Mouse (Mus musculus) forebrain, embryonic 13.5 days (tissue): ENCODE measurements around the gene Mettl7a2. TPM values are rescaled to one million over a fixed set of nuclear protein-coding genes. Genes with fewer than 3 reads are reported as not detected.
"Not testable (repeated sequence)": the region's sequence is repeated elsewhere in the genome, so short reads cannot be mapped to it uniquely, and the experiment has no call there.

Experiments
- ATAC-seq: fragments of 200-750 bp; cut with Nextera tagmentation; 2 replicates; pipeline ENCODE4 v1.8.0; 2017
- H3K27ac ChIP-seq: fragments of 300-500 bp; sonication (generic); 2 replicates; pipeline ENCODE4 v1.5.1; 2015; ENCODE audit warnings: inconsistent platforms, mild to moderate bottlenecking, moderate library complexity
- H3K27me3 ChIP-seq: fragments of 300-500 bp; sonication (generic); 2 replicates; pipeline ENCODE4 v1.6.1; 2015; ENCODE audit warnings: mild to moderate bottlenecking, inconsistent platforms
- H3K36me3 ChIP-seq: fragments of 300-500 bp; sonication (generic); 2 replicates; pipeline ENCODE4 v1.6.1; 2015; ENCODE audit warnings: mild to moderate bottlenecking, inconsistent platforms; ENCODE audit not compliant: poor library complexity, severe bottlenecking
- H3K4me1 ChIP-seq: fragments of 300-500 bp; sonication (generic); 2 replicates; pipeline ENCODE4 v1.6.1; 2015; ENCODE audit warnings: inconsistent platforms
- H3K4me2 ChIP-seq: fragments of 300-500 bp; sonication (generic); 2 replicates; pipeline ENCODE4 v1.6.1; 2015; ENCODE audit warnings: inconsistent platforms, mild to moderate bottlenecking, moderate library complexity
- H3K4me3 ChIP-seq: fragments of 300-500 bp; sonication (generic); 2 replicates; pipeline ENCODE4 v1.5.1; 2015; ENCODE audit warnings: mild to moderate bottlenecking, inconsistent platforms
- H3K9ac ChIP-seq: fragments of 300-500 bp; sonication (generic); 2 replicates; pipeline ENCODE4 v1.6.1; 2015; ENCODE audit warnings: mild to moderate bottlenecking, inconsistent platforms
- H3K9me3 ChIP-seq: fragments of 300-500 bp; sonication (generic); replicated peaks from 2 replicates; pipeline ENCODE4 v1.6.1; 2016; ENCODE audit warnings: inconsistent platforms
- WGBS: fragments of 180-500 bp; shearing (Covaris S2); methylation state at CpG from one replicate; pipeline ENCODE4 v1.1.7; 2015; 5-methylcytosine and 5-hydroxymethylcytosine counted together
- polyA plus RNA-seq: library from polyadenylated mRNA; unstranded; fragments of >200 nt; fragmentation: Nextera tagmentation; extraction: Ambion mirVana; gene quantifications from 2 replicates; pipeline ENCODE4 v1.2.1, GENCODE M21; 2015

Gene Mettl7a2
- not detected in 2 replicates for polyA plus RNA-seq

DNA sequence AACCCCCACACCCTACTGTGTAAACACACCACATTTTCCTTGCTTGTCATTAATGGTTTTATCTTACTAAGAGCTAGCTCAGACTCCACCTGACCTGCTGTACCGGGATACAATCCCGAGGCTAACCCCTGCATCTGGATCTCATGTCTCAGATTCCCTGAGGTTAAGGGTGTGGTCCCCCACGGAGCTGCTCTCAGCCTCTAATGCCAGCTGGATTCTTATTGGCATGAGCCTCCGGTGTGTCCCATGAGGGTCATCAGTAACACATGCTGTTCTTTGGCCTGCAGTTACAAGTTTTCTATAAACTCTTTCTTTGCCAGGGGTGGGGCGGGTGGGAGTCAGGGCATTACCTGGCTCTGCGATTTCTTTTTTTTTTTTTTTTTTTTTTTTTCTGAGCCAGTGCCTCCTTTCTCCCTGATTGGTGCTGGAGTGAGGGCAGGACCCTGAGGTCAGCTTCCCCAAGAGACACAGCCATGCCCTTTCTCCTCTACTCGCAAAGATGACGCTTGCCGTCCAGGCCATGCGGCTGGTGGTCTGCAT, at the start of gene Mettl7a2, which contains the start of gene Methig1:
Gene Mettl7a2 (plus strand): TSS at position 490 of the 540 bp plus-strand sequence.
Gene Methig1 (plus strand): TSS at position 439 of the 540 bp plus-strand sequence.
- Histone ChIP-seq H3K27ac (no peak within 1 kb of the TSS), H3K4me1 (no peaks in the 10 kb centered on the region), H3K9me3 (no peaks in the 10 kb centered on the region), H3K4me2 (no peak within 1 kb of the TSS), H3K36me3 (no peaks in the 10 kb centered on the region), H3K9ac (no peak within 1 kb of the TSS), H3K4me3 (no peak within 1 kb of the TSS), H3K27me3 (no peaks in the 10 kb centered on the region)
- no peak for ATAC-seq
- 91% methylated on average over 9 of the region's 10 CpGs for WGBS

DNA sequence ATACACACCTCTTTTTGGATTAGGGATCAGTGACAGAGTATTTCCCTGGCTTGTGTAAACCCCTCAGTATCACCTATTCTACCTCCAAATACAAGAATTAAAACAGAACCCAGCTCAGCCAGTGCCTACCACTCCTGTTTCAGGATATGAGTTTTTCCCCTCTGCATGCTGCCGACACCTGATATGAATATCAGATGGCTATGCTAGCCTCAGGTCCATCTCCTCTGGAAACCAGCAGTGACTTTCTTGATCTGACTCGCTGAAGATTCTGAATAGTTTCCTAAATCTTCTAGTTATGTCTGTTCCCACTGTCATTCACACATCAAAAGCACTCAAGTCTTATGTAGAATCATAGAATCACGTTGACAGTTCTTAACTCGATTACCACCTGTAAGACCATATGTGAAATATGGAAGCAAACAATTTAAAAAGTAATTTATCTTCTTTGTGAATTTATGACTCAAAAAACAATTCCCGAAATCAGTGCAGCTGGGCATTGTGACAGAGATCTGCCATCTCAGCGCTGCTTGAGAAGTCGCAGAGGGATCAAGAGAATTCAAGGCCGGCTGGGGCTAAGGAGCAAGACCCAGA, 49.5 kb upstream of the Mettl7a2 start:
- Histone ChIP-seq H3K4me1 (peaks cover 13% of the 10 kb centered on the region; the same call in 1 of the 2 replicates), H3K27me3 (no peaks in the 10 kb centered on the region), H3K36me3 (no peaks in the 10 kb centered on the region), H3K9me3 (no peaks in the 10 kb centered on the region), H3K4me3 (peak overlapping the region; percentile 48), H3K9ac (peak overlapping the region; percentile 75; the same call in 1 of the 2 replicates), H3K4me2 (peak overlapping the region; percentile 72), H3K27ac (peak overlapping the region; percentile 80; the same call in 1 of the 2 replicates)
- no peak for ATAC-seq
- 55% methylated on average over 8 of the region's 8 CpGs for WGBS

DNA sequence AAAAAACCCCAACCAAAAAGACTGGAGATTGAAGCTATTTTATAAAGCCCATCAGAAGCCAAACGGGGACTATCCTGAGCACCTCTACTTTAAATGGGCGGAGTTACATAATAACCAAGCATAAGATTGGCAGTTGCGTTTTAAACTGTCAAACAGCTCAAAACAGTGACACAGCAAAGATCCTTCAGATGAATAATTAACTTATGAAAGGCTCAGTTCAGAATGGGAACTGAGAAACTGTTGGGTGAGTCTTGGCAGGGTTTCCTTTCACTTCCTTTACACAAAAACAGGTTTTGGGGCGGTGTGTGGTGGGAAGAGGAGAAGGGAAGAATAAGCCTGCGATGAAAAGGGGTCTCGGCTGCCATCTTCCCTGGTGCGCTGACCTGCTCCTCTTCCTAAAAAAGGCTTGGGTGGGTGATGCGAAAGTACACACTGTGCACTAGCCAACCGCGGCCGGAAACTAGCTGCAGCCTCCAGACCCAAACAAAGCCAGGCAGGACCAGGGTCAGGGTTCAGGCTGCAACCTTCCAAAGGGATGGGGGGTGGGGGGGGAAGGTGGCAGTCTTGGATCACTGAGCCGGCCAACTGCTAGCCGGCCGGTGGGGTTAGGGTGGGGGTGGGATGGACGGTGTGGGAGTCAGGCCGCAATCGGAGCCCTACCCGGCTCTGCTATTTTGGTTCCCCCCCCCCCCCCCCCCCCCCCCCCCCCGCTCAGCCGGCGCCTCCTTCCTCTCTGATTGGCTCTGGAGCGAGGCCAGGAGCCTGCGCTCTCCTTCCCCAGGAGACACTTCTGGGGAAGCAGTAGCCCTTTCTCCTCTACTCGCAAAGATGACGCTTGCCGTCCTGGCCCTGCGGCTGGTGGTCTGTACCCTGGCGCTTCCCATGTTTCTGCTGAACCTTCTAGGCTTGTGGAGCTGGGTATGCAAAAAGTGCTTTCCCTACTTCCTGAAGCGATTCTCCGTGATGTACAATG, 48.7 kb upstream of the Mettl7a2 start, which contains the start of gene Mettl7a1:
Gene Mettl7a1 (plus strand): TSS at position 122 of the 973 bp plus-strand sequence.
- Histone ChIP-seq H3K9ac (peak within 1 kb of the TSS; percentile 75), H3K27ac (peak within 1 kb of the TSS; percentile 80), H3K27me3 (no peaks in the 10 kb centered on the region), H3K36me3 (no peaks in the 10 kb centered on the region), H3K9me3 (no peaks in the 10 kb centered on the region), H3K4me3 (peak within 1 kb of the TSS; percentile 48), H3K4me2 (peak within 1 kb of the TSS; percentile 72), H3K4me1 (peaks cover 13% of the 10 kb centered on the region; the same call in 1 of the 2 replicates)
- 1% methylated on average over 25 of the region's 30 CpGs for WGBS
- ATAC-seq, result peak; percentile 84

DNA sequence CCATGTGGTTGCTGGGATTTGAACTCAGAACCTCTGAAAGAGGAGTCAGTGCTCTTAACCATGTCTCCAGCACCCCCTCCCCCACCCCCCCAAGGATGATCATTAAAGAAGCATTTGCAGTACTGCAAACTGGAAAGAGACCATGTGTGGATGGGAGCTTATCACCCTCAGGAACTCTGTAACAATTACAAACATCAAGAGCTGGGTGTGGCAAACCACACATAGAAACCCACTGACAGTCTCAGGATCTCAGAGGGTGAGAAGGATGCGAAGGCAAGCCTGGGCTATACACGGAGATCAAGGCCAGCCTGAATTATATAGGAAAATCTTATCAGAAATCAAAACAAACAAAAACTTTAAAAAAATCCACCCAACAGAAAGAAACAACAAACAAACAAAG, 46.8 kb upstream of the Mettl7a2 start:
- H3K4me2 ChIP-seq, result no peak overlapping the region
- no peaks in the 10 kb centered on the region for H3K36me3 ChIP-seq
- no peak overlapping the region for H3K27ac ChIP-seq
- no peak overlapping the region for H3K9ac ChIP-seq
- ATAC-seq, result no peak
- H3K4me1 ChIP-seq, result peaks cover 13% of the 10 kb centered on the region; the same call in 1 of the 2 replicates
- no peaks in the 10 kb centered on the region for H3K27me3 ChIP-seq
- H3K4me3 ChIP-seq, result no peak overlapping the region
- H3K9me3 ChIP-seq, result no peaks in the 10 kb centered on the region
- 88% methylated on average over 2 of the region's 2 CpGs for WGBS

DNA sequence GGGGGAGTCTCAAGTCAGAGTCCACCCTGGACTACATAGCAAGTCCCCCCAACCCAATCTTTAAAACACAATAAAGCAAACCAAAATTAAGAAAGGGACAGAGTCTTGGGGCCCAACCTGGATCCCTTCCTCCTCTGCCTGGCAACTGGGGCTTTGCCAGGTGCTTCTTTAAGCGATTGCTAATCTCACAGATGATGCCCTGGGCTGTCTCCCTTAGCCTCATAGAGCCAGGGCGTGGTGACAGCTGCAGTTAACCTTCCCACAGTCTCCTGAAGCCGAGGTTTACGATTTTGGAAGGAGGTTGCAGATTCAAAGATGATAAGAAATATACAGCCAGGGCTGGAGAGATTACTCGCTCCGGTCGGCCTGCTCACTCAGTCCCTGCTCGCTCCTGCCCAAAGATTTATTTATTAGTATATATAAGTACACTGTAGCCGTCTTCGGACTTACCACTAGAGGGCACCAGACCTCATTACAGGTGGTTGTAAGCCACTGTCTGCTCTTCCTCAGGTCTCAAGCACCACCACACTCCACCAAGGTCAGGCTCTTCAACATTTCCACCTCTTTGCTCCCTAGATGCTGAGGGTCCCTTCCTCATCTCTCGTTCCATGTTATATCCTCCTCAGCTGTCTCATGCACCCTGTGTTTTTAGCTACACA, 45.4 kb upstream of the Mettl7a2 start:
- not testable (repeated sequence) for H3K27ac ChIP-seq, H3K4me2 ChIP-seq, H3K4me3 ChIP-seq, H3K9ac ChIP-seq, H3K36me3 ChIP-seq, H3K27me3 ChIP-seq, H3K9me3 ChIP-seq
- ATAC-seq, result peak; percentile 54; the same call in 1 of the 2 replicates
- WGBS, result 45% methylated on average over 11 of the region's 11 CpGs
- H3K4me1 ChIP-seq, result peaks cover 13% of the 10 kb centered on the region; the same call in 1 of the 2 replicates

DNA sequence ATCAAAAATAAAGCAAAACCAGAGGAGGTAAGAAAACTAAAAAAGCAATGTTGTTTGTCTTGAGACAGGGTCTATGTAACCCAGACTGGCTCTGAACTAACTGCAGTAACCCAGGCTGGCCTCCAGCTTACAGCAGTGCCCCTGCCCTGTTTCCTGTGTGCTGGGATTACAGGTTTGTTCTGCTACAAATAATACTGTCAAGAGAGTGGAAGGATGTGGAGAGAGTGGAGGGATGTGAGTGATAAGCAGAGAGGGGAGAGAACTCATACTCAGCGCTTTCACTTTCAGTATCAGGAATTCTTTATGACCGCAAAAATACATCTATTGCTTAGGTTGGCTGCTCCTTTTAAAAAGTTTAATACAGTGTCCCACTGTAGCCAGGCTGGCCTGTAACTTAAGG, 40.7 kb upstream of the Mettl7a2 start:
- Histone ChIP-seq H3K36me3 (peaks cover 5% of the 10 kb centered on the region; the same call in 1 of the 2 replicates), H3K9me3 (no peaks in the 10 kb centered on the region), H3K9ac (no peak overlapping the region), H3K4me3 (no peak overlapping the region), H3K27ac (no peak overlapping the region), H3K4me2 (no peak overlapping the region), H3K27me3 (no peaks in the 10 kb centered on the region), H3K4me1 (no peaks in the 10 kb centered on the region)
- ATAC-seq, result no peak
- 92% methylated on average over 2 of the region's 2 CpGs for WGBS

DNA sequence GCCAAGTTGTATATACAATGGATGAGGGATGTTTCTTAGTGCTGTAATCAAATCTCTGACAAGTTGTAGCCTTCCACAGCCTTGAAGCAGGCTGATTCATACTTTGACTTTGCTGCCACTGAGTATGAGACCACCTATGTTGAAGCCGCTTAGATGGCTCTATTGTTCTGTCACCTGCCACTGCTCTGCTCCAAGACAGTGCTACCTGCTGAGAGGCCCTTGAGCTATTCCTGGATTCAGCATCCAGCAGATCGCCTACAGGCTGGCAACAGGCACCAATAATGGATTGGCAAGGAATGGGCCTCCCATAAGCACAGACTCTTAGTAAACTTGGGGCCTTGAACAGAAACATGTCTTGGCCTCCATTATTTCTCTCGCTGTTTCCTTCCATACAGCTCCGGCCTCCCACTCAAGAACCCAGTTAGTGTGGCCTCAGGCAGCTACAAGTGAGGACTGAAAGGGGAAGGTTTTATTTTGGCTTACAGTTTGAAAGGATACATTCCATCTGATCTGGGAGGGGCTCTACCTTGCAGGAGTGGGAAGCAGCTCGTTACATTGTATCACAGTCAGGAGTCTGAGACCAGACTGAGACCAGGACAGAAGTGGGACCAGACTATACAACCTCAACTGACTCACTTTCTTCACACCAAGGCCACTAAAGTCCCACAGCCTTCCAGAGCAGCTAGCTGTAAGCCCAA, 38.4 kb upstream of the Mettl7a2 start:
- no peak overlapping the region for H3K4me2 ChIP-seq
- peaks cover 5% of the 10 kb centered on the region; the same call in 1 of the 2 replicates for H3K36me3 ChIP-seq
- H3K4me3 ChIP-seq, result no peak overlapping the region
- no peak for ATAC-seq
- H3K4me1 ChIP-seq, result no peaks in the 10 kb centered on the region
- H3K9me3 ChIP-seq, result no peaks in the 10 kb centered on the region
- 85% methylated on average over 5 of the region's 5 CpGs for WGBS
- H3K27me3 ChIP-seq, result no peaks in the 10 kb centered on the region
- no peak overlapping the region for H3K9ac ChIP-seq
- H3K27ac ChIP-seq, result no peak overlapping the region

DNA sequence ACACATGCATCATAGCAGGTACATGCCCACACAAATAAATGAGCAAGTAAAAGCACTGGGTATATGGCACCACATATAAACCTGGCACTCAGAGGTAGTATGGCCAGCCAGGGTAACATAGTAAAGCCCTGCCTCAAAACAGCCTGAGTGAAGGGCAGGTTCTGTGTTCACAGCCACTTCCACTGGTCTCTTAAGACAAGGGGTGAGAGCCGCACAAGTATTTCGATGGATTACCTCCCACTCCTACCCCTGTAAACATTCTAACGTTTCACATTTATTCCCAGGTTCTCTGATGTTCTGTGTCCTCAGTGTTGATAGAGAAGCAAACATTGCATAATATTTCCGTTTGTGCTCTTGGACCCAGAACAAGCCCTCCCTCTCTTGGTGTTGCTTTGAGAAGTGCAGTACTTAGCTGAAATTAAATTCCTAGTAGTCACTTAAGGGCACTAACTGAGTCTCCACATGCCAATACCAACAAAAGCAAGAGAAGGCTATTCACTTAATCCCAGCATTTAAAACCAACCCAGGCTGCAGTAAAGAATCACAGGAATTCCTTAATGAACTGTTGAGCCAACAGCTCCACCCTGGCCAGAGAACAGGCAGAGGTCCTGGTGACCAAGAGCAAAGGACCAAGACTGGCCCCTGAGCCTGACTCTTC, 34.9 kb upstream of the Mettl7a2 start:
- not testable (repeated sequence) for H3K27me3 ChIP-seq, H3K36me3 ChIP-seq, H3K4me3 ChIP-seq, H3K4me2 ChIP-seq, H3K27ac ChIP-seq, H3K9me3 ChIP-seq, H3K4me1 ChIP-seq, H3K9ac ChIP-seq, ATAC-seq
- 50% methylated on average over 4 of the region's 4 CpGs for WGBS

DNA sequence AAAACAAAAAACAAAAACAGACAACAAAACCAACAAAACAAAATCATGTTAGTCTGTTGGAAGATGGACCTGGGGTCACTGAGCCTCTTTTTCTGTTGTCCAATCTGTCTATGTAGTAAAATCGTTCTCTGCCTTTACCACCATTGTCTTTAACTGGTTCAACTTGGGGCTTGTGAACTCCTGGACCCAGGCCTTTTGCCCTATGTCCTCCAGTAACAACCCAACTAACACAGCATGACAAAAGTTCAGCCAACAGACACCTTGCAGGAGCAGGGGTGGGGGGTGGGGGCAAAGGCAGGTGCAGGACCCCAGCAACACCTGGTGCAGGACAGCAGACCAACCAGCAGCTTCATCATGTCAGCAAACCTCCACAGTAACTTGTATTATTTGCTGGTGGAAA, 33.1 kb upstream of the Mettl7a2 start:
- H3K4me1 ChIP-seq, result no peaks in the 10 kb centered on the region
- no peak for ATAC-seq
- no peak overlapping the region for H3K27ac ChIP-seq
- no peaks in the 10 kb centered on the region for H3K27me3 ChIP-seq
- H3K9me3 ChIP-seq, result no peaks in the 10 kb centered on the region
- H3K4me3 ChIP-seq, result no peak overlapping the region
- H3K9ac ChIP-seq, result no peak overlapping the region
- H3K36me3 ChIP-seq, result no peaks in the 10 kb centered on the region
- 87% methylated on average over 1 of the region's 1 CpGs for WGBS
- H3K4me2 ChIP-seq, result no peak overlapping the region

DNA sequence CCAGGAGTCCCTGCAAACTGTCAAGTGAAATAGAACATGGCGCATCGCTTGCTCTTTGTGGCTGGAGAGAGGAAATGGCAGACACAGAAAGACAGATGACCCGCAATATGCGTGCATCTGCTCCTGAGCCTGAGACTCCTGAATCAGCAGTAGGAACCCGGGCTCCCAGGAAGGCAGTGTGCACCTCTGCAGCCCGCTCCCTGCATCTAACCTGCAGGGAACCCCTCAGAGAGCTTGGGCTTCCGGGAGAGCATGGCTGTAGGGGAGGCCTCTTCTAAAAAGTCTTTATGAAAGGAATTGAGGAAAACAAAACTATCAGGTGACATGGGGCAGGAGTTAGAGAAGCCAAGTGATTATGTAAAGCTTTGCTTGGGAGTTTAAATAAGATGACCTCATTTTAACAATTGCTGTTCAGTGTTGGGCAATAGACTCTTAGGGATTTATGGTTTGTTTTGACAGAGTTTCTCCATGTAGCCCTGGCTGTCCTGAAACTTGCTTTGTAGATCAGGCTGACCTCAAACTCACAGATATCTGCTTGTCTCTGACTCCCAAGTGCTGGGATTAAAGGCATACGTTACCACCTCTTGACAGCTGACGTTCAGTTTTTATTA, 32.6 kb upstream of the Mettl7a2 start:
- H3K36me3 ChIP-seq, result no peaks in the 10 kb centered on the region
- ATAC-seq, result no peak
- WGBS, result 82% methylated on average over 9 of the region's 9 CpGs
- H3K4me2 ChIP-seq, result no peak overlapping the region
- no peak overlapping the region for H3K4me3 ChIP-seq
- no peak overlapping the region for H3K9ac ChIP-seq
- H3K27me3 ChIP-seq, result no peaks in the 10 kb centered on the region
- H3K4me1 ChIP-seq, result no peaks in the 10 kb centered on the region
- H3K9me3 ChIP-seq, result no peaks in the 10 kb centered on the region
- H3K27ac ChIP-seq, result no peak overlapping the region
